Mouse (Mus musculus): ENCODE data around the gene Tyw3. TPM values are rescaled to one million over a fixed set of nuclear protein-coding genes. Genes with fewer than 3 reads are reported as not detected.
"Not testable (repeated sequence)": the region's sequence is repeated elsewhere in the genome, so short reads cannot be mapped to it uniquely, and the experiment has no call there.

Tyw3 gene
- polyA plus RNA-seq (2015; fragmentation: Nextera tagmentation; extraction: Ambion mirVana), result 12.1 and 13.4 TPM in 2 replicates

DNA sequence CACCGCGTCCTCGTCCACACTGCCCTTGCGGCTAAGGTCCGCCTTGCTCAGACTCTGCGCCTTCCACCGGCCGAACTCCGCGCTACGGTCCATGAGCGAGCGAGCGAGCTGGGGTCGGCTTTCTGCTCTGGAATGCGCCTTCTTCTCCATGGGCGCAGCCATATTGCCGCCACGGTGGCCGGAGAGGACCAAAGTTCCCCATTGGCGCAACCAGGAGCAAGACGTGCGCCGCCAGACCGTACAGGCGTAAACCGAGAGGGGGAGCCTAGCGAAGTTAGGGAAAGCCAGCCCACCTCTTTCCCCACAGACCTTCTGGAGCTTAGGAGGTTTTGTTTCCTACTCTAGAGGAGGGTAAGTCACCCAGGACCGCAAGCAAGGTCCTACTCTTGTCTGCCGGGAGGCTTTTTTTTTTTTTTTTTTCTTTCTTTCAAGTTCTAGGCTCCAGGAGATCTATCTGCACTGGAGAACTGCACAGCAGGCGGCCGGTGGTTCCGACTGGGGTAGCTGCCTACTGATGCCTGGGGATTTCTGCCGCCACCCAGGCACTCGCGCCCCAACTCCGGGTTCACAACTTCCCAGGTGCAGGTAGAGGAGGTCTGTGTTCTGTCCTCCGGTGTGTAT, at the start of gene Tyw3:
Tyw3 (minus strand) TSS at position 171 of the 621 bp plus-strand sequence.
- Histone ChIP-seq H3K4me2 (ENCODE audit: low read length) (peak within 1 kb of the TSS; percentile 89), H3K27ac (ENCODE audit: low read length) (peak within 1 kb of the TSS; percentile 96), H3K36me3 (ENCODE audit: control insufficient read depth, insufficient read depth, low read length) (no peaks in the 10 kb centered on the region; the same call in 1 of the 2 replicates), H3K4me3 (ENCODE audit: low read depth, low read length) (peak within 1 kb of the TSS; percentile 83), H3K4me1 (ENCODE audit: control insufficient read depth, insufficient read depth, low read length) (peaks cover 10% of the 10 kb centered on the region), H3K9me3 (replicated peaks; ENCODE audit: control insufficient read depth, low read length, poor library complexity, severe bottlenecking) (no peaks in the 10 kb centered on the region), H3K27me3 (ENCODE audit: control insufficient read depth, insufficient read depth, low read depth, low read length) (no peaks in the 10 kb centered on the region), H3K9ac (ENCODE audit: low read depth, low read length) (peak within 1 kb of the TSS; percentile 84)
- ATAC-seq, result peak; percentile 96
- WGBS, result under 1% methylated on average over 38 of the region's 38 CpGs

DNA sequence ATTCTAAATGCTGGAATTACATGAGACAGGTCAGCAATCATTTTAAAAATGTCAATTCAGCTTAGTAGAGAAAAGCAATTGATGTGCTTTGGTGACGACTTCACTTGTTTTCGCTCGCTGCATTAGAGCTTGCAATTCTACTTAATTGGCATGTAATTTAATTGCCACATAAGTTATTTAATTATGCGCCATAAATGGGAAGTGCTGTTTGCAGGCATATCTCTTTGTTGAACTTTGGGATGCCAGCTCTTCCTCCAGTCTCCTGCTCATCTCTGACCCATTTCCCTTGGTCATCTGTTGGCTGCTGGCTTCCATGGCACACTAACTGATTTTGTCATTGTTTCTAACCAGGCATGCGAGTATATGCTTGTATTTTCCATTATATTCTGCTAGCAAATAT, 36.2 kb upstream of the Tyw3 start:
- WGBS, result 82% methylated on average over 5 of the region's 5 CpGs
- Histone ChIP-seq H3K4me3 (ENCODE audit: low read depth, low read length) (no peak overlapping the region), H3K4me1 (ENCODE audit: control insufficient read depth, insufficient read depth, low read length) (no peaks in the 10 kb centered on the region), H3K27me3 (ENCODE audit: control insufficient read depth, insufficient read depth, low read depth, low read length) (no peaks in the 10 kb centered on the region), H3K4me2 (ENCODE audit: low read length) (no peak overlapping the region), H3K36me3 (ENCODE audit: control insufficient read depth, insufficient read depth, low read length) (no peaks in the 10 kb centered on the region), H3K27ac (ENCODE audit: low read length) (no peak overlapping the region), H3K9ac (ENCODE audit: low read depth, low read length) (no peak overlapping the region), H3K9me3 (replicated peaks; ENCODE audit: control insufficient read depth, low read length, poor library complexity, severe bottlenecking) (no peaks in the 10 kb centered on the region)
- no peak for ATAC-seq

DNA sequence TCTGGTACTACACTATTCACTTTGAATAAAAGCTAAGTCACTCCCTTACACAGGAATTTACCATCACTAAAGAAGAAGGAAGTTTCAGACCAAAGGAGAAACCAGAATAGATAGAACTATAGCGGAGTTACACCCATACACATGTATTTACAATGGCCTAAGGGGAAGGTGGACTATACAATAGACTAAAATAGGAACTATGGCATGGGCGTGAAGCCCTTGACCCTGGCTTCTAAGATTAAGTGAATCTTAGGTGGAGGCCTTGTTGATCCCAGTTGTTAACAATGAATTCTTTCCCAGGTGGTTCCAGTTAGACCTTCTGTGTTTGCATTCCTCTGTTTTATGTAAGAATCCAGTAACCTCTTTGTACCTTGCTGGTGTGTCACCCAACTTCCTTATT, 34.4 kb upstream of the Tyw3 start:
- H3K9me3 ChIP-seq (replicated peaks; ENCODE audit: control insufficient read depth, low read length, poor library complexity, severe bottlenecking); H3K9ac ChIP-seq (ENCODE audit: low read depth, low read length); ATAC-seq; H3K36me3 ChIP-seq (ENCODE audit: control insufficient read depth, insufficient read depth, low read length); H3K4me3 ChIP-seq (ENCODE audit: low read depth, low read length); H3K4me2 ChIP-seq (ENCODE audit: low read length); H3K27ac ChIP-seq (ENCODE audit: low read length); H3K4me1 ChIP-seq (ENCODE audit: control insufficient read depth, insufficient read depth, low read length); H3K27me3 ChIP-seq (ENCODE audit: control insufficient read depth, insufficient read depth, low read depth, low read length): not testable (repeated sequence)
- WGBS, result 84% methylated on average over 2 of the region's 2 CpGs

- no peak for ATAC-seq
- H3K27me3 ChIP-seq (ENCODE audit: control insufficient read depth, insufficient read depth, low read depth, low read length), result no peaks in the 10 kb centered on the region
- H3K4me3 ChIP-seq (ENCODE audit: low read depth, low read length), result no peak overlapping the region
- no peaks in the 10 kb centered on the region for H3K4me1 ChIP-seq (ENCODE audit: control insufficient read depth, insufficient read depth, low read length)
- no peaks in the 10 kb centered on the region for H3K9me3 ChIP-seq (replicated peaks; ENCODE audit: control insufficient read depth, low read length, poor library complexity, severe bottlenecking)
- no peak overlapping the region for H3K4me2 ChIP-seq (ENCODE audit: low read length)
- no peak overlapping the region for H3K27ac ChIP-seq (ENCODE audit: low read length)
- no peaks in the 10 kb centered on the region for H3K36me3 ChIP-seq (ENCODE audit: control insufficient read depth, insufficient read depth, low read length)
- no peak overlapping the region for H3K9ac ChIP-seq (ENCODE audit: low read depth, low read length)
Observed at GRCm38 (mm10) chr3:154628284-154628683, 31.4 kb upstream of the Tyw3 start.

DNA sequence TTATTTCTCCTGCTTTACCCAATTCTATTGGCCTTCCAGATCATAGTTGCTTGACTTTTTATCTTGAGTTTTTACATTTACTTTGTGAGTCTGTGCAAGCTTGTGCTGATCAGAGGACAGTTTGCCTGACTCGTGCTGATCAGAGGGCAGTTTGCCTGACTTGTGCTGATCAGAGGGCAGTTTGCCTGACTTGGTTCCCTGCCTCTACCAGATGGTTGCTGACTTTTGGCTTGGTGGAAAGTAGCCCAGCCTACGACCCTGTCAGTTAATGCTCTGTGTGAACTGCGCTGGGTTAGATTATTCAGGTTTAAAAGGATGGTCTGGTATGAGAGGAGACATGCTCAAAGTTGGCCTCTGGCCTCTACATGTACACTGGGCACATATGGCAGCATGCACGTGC, 19.2 kb upstream of the Tyw3 start:
- H3K27ac ChIP-seq (ENCODE audit: low read length), result no peak overlapping the region
- no peak overlapping the region for H3K9ac ChIP-seq (ENCODE audit: low read depth, low read length)
- no peaks in the 10 kb centered on the region for H3K4me1 ChIP-seq (ENCODE audit: control insufficient read depth, insufficient read depth, low read length)
- WGBS, result 89% methylated on average over 4 of the region's 4 CpGs
- H3K4me3 ChIP-seq (ENCODE audit: low read depth, low read length), result no peak overlapping the region
- no peaks in the 10 kb centered on the region for H3K36me3 ChIP-seq (ENCODE audit: control insufficient read depth, insufficient read depth, low read length)
- ATAC-seq, result no peak
- no peaks in the 10 kb centered on the region for H3K27me3 ChIP-seq (ENCODE audit: control insufficient read depth, insufficient read depth, low read depth, low read length)
- H3K9me3 ChIP-seq (replicated peaks; ENCODE audit: control insufficient read depth, low read length, poor library complexity, severe bottlenecking), result no peaks in the 10 kb centered on the region
- no peak overlapping the region for H3K4me2 ChIP-seq (ENCODE audit: low read length)

DNA sequence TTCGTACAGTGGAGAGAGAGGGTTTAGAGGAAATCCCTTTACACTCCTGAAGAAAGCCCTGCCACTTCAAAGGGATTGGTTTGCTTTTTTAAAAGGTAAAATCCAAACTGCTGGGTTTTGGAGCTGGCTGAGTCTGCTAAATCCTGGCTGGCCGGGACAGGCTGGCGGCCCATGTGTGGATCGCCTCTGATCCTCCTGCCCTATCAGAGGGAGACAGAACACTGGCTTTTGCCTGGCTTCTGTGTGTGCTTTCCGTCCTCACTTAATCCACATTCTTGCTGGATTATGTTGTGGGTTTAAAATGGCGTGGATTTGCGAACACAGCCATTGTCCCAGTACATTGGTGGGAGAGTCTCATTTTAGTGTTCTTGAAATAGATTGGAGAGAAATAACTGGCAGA, 18.4 kb upstream of the Tyw3 start:
- H3K9ac ChIP-seq (ENCODE audit: low read depth, low read length), result no peak overlapping the region
- H3K4me1 ChIP-seq (ENCODE audit: control insufficient read depth, insufficient read depth, low read length), result no peaks in the 10 kb centered on the region
- H3K4me2 ChIP-seq (ENCODE audit: low read length), result no peak overlapping the region
- WGBS, result 41% methylated on average over 7 of the region's 7 CpGs
- no peak overlapping the region for H3K4me3 ChIP-seq (ENCODE audit: low read depth, low read length)
- H3K27me3 ChIP-seq (ENCODE audit: control insufficient read depth, insufficient read depth, low read depth, low read length), result no peaks in the 10 kb centered on the region
- H3K9me3 ChIP-seq (replicated peaks; ENCODE audit: control insufficient read depth, low read length, poor library complexity, severe bottlenecking), result no peaks in the 10 kb centered on the region
- ATAC-seq, result 0 out of 2 replicates have a peak, but pooled peaks have one; percentile 70
- H3K36me3 ChIP-seq (ENCODE audit: control insufficient read depth, insufficient read depth, low read length), result no peaks in the 10 kb centered on the region
- no peak overlapping the region for H3K27ac ChIP-seq (ENCODE audit: low read length)

GRCm38 (mm10) chr3:154614771-154615170, 17.9 kb upstream of the Tyw3 start:
- H3K4me3 ChIP-seq (ENCODE audit: low read depth, low read length), result no peak overlapping the region
- 80% methylated on average over 8 of the region's 8 CpGs for WGBS
- H3K9me3 ChIP-seq (replicated peaks; ENCODE audit: control insufficient read depth, low read length, poor library complexity, severe bottlenecking), result no peaks in the 10 kb centered on the region
- no peak overlapping the region for H3K27ac ChIP-seq (ENCODE audit: low read length)
- H3K9ac ChIP-seq (ENCODE audit: low read depth, low read length), result no peak overlapping the region
- H3K36me3 ChIP-seq (ENCODE audit: control insufficient read depth, insufficient read depth, low read length), result no peaks in the 10 kb centered on the region
- H3K27me3 ChIP-seq (ENCODE audit: control insufficient read depth, insufficient read depth, low read depth, low read length), result no peaks in the 10 kb centered on the region
- ATAC-seq, result no peak
- H3K4me1 ChIP-seq (ENCODE audit: control insufficient read depth, insufficient read depth, low read length), result no peaks in the 10 kb centered on the region
- H3K4me2 ChIP-seq (ENCODE audit: low read length), result no peak overlapping the region

GRCm38 (mm10) chr3:154611888-154612287, 15.0 kb upstream of the Tyw3 start:
- 91% methylated on average over 3 of the region's 3 CpGs for WGBS
- Histone ChIP-seq H3K9ac (ENCODE audit: low read depth, low read length) (no peak overlapping the region), H3K36me3 (ENCODE audit: control insufficient read depth, insufficient read depth, low read length) (no peaks in the 10 kb centered on the region), H3K27ac (ENCODE audit: low read length) (no peak overlapping the region), H3K4me2 (ENCODE audit: low read length) (no peak overlapping the region), H3K9me3 (replicated peaks; ENCODE audit: control insufficient read depth, low read length, poor library complexity, severe bottlenecking) (no peaks in the 10 kb centered on the region), H3K4me1 (ENCODE audit: control insufficient read depth, insufficient read depth, low read length) (no peaks in the 10 kb centered on the region), H3K4me3 (ENCODE audit: low read depth, low read length) (no peak overlapping the region), H3K27me3 (ENCODE audit: control insufficient read depth, insufficient read depth, low read depth, low read length) (no peaks in the 10 kb centered on the region)
- ATAC-seq, result no peak

- H3K4me2 ChIP-seq (ENCODE audit: low read length), result no peak overlapping the region
- H3K27me3 ChIP-seq (ENCODE audit: control insufficient read depth, insufficient read depth, low read depth, low read length), result no peaks in the 10 kb centered on the region
- ATAC-seq, result no peak
- 73% methylated on average over 1 of the region's 1 CpGs for WGBS
- no peak overlapping the region for H3K27ac ChIP-seq (ENCODE audit: low read length)
- no peak overlapping the region for H3K9ac ChIP-seq (ENCODE audit: low read depth, low read length)
- H3K36me3 ChIP-seq (ENCODE audit: control insufficient read depth, insufficient read depth, low read length), result no peaks in the 10 kb centered on the region
- no peak overlapping the region for H3K4me3 ChIP-seq (ENCODE audit: low read depth, low read length)
- no peaks in the 10 kb centered on the region for H3K4me1 ChIP-seq (ENCODE audit: control insufficient read depth, insufficient read depth, low read length)
- no peaks in the 10 kb centered on the region for H3K9me3 ChIP-seq (replicated peaks; ENCODE audit: control insufficient read depth, low read length, poor library complexity, severe bottlenecking)
Observed at GRCm38 (mm10) chr3:154607896-154608295, 11.0 kb upstream of the Tyw3 start.

All from midbrain, embryonic 16.5 days (tissue).